Comparison of ENCODE assay signal across 9 mouse cellular contexts in the genomic region with DNA sequence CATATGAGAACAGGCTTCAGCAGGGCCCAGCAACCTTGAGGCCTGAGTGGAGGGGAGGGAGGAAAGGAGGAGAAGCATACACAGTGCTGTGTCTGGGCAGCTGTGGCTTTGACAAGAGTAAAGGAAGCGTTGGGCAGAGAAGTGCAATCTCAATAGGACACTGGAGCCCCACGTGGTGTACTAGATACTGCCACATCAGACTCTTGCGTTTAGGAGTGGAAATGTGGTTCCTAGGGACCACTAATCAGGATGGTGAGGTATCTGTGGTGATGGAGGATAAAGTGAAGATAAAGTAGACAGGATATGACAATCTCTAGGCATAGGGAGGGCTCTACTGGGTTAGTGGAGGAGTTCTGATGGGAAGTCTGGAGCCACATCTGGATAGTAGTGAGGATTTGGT. TPM values are rescaled to one million over a fixed set of nuclear protein-coding genes. Genes with fewer than 3 reads are reported as not detected.
DNase-seq lines count a peak whose midpoint lies in the region; ATAC-seq and TF ChIP-seq lines count a peak whose summit lies in the region.
"Had no signal": no experiment of that assay in that cellular context is flagged by ENCODE, and none has a peak within 500 bp of the region (broad histone marks: within the 10 kb centered on the region; RNA-seq: fewer than 3 reads in every experiment).

No protein-coding gene starts in this region.

- H3K27ac ChIP-seq in heart, embryonic 11.5 days (ENCODE audit: low read depth, low read length) = no peak overlapping the region; the same call in 1 of the 2 replicates
- H3K27ac ChIP-seq in ES-E14 (ENCODE audit: insufficient read depth, low read depth, low read length, poor library complexity, severe bottlenecking) = no peak overlapping the region
- H3K27ac ChIP-seq in hindbrain, embryonic 12.5 days = no peak overlapping the region
- no peak overlapping the region for H3K27ac ChIP-seq in midbrain, embryonic 10.5 days (replicated peaks)

- peak overlapping the region; percentile 67 for H3K4me2 ChIP-seq in heart, embryonic 11.5 days
- peak overlapping the region; percentile 71 for H3K4me2 ChIP-seq in hindbrain, embryonic 12.5 days (replicated peaks)

- peaks cover 12% of the 10 kb centered on the region for H3K36me3 ChIP-seq in heart, embryonic 11.5 days (ENCODE audit: control insufficient read depth, insufficient read depth, low read length)
- peaks cover 20% of the 10 kb centered on the region for H3K36me3 ChIP-seq in ES-E14 (ENCODE audit: control insufficient read depth, insufficient read depth, low read length, poor library complexity, severe bottlenecking)
- peaks cover 28% of the 10 kb centered on the region for H3K36me3 ChIP-seq in hindbrain, embryonic 12.5 days
- peaks cover 46% of the 10 kb centered on the region for H3K36me3 ChIP-seq in midbrain, embryonic 10.5 days

- WGBS in heart, embryonic 11.5 days (ENCODE audit: insufficient replicate concordance) = 49% methylated on average over 3 of the region's 3 CpGs
- WGBS in hindbrain, embryonic 12.5 days = 63% methylated on average over 3 of the region's 3 CpGs
- 76% methylated on average over 3 of the region's 3 CpGs for WGBS in midbrain, embryonic 10.5 days

- H3K4me1 ChIP-seq in heart, embryonic 11.5 days (ENCODE audit: control insufficient read depth, insufficient read depth, low read length) = peaks cover 25% of the 10 kb centered on the region
- peaks cover 2 to 7% of the 10 kb centered on the region in 2 experiments; a peak in 2 of 4 replicates for H3K4me1 ChIP-seq in ES-E14 (ENCODE audit: control insufficient read depth in 2 of 2, insufficient read depth in 2 of 2, low read length in 2 of 2, poor library complexity in 1 of 2)
- peaks cover 32% of the 10 kb centered on the region for H3K4me1 ChIP-seq in hindbrain, embryonic 12.5 days
- peaks cover 42% of the 10 kb centered on the region for H3K4me1 ChIP-seq in midbrain, embryonic 10.5 days

- no peak for ATAC-seq in heart, embryonic 11.5 days (replicated peaks; ENCODE audit: insufficient number of reproducible peaks, low FRiP score, low TSS enrichment)
- ATAC-seq in hindbrain, embryonic 12.5 days (ENCODE audit: low FRiP score) = no peak

- H3K4me3 ChIP-seq in heart, embryonic 11.5 days (ENCODE audit: low read depth, low read length) = peak overlapping the region; percentile 89
- H3K4me3 ChIP-seq in ES-E14 (ENCODE audit: insufficient read depth in 1 of 2, low read depth in 1 of 2, low read length in 2 of 2, poor library complexity in 1 of 2, severe bottlenecking in 1 of 2) = peak overlapping the region; percentile 74 to 85
- peak overlapping the region; percentile 81 for H3K4me3 ChIP-seq in hindbrain, embryonic 12.5 days
- peak overlapping the region; percentile 89 for H3K4me3 ChIP-seq in midbrain, embryonic 10.5 days

- no peak for DNase-seq in heart, adult 18-20 months
- no peak for DNase-seq in ES-E14 (ENCODE audit: low read depth, low spot score)
- DNase-seq in midbrain, embryonic 10.5 days (ENCODE audit: low spot score) = no peak
- no peak for DNase-seq in layer of hippocampus, adult 18-20 months (ENCODE audit: low spot score in 2 of 2)
- no peak for DNase-seq in left cerebral cortex, adult 11 months (ENCODE audit: low spot score)
- no peak for DNase-seq in cerebellum, adult 9-10 months

- H3K9ac ChIP-seq in heart, embryonic 11.5 days (ENCODE audit: low read depth, low read length) = peak overlapping the region; percentile 81
- peak overlapping the region; percentile 90; the same call in 1 of the 2 replicates for H3K9ac ChIP-seq in ES-E14 (ENCODE audit: insufficient read depth, low read depth, low read length, poor library complexity, severe bottlenecking)
- H3K9ac ChIP-seq in hindbrain, embryonic 12.5 days = peak overlapping the region; percentile 78; the same call in 1 of the 2 replicates

- no peaks in the 10 kb centered on the region for H3K9me3 ChIP-seq in heart, embryonic 11.5 days (replicated peaks; ENCODE audit: control insufficient read depth, low read length)
- no peaks in the 10 kb centered on the region for H3K9me3 ChIP-seq in ES-E14 (ENCODE audit: control insufficient read depth, insufficient read depth, low read depth, low read length)
- H3K9me3 ChIP-seq in hindbrain, embryonic 12.5 days (replicated peaks) = no peaks in the 10 kb centered on the region
- H3K9me3 ChIP-seq in midbrain, embryonic 10.5 days (replicated peaks) = no peaks in the 10 kb centered on the region

- H3K27me3 ChIP-seq in heart, embryonic 11.5 days (ENCODE audit: control insufficient read depth, insufficient read depth, low read length) = no peaks in the 10 kb centered on the region
- H3K27me3 ChIP-seq in hindbrain, embryonic 12.5 days = no peaks in the 10 kb centered on the region
- H3K27me3 ChIP-seq in midbrain, embryonic 10.5 days (ENCODE audit: low read depth, poor library complexity, severe bottlenecking) = no peaks in the 10 kb centered on the region

- in situ Hi-C loops in ES-E14 (cut with MboI; ENCODE audit: low sequenced_read_pairs in 2 of 2, unreplicated experiment in 2 of 2) = no loop called here

TF ChIP-seq in ES-E14, 5 proteins besides CTCF, POLR2A, EP300 and RAD21:
- TF ChIP-seq ZNF384 (IDR thresholded peaks at IDR 0.05; ENCODE audit: low read depth, low read length) (no peak), HCFC1 (IDR thresholded peaks at IDR 0.05; ENCODE audit: borderline replicate concordance, insufficient read depth, low read length) (no peak), ZC3H11A (IDR thresholded peaks at IDR 0.05; ENCODE audit: borderline replicate concordance, low read depth, low read length) (no peak), MAFK (IDR thresholded peaks at IDR 0.05; ENCODE audit: insufficient read depth, low read depth, low read length) (no peak), CHD2 (IDR thresholded peaks at IDR 0.05; ENCODE audit: low read depth, low read length) (no peak)

RNA-seq across cellular contexts. Expression of a gene that starts 1.0 kb away (rescaled TPM):
- 9.9 and 12.3 TPM in 2 replicates for polyA plus RNA-seq in heart, embryonic 11.5 days (2014; fragmentation: Nextera tagmentation; extraction: Ambion mirVana)
- total RNA-seq in heart, adult 18-20 months (2021) = 10 to 100 TPM; 10.6 to 17.2 TPM
- 81.6 and 108 TPM in 2 replicates for total RNA-seq in ES-E14 (2012; rRNA removed)
- 18.1 and 23.6 TPM in 2 replicates for polyA plus RNA-seq in hindbrain, embryonic 12.5 days (2016; fragmentation: Nextera tagmentation; extraction: Ambion mirVana)
- 16.2 and 21.0 TPM in 2 replicates for polyA plus RNA-seq in midbrain, embryonic 10.5 days (2016; fragmentation: Nextera tagmentation; extraction: Ambion mirVana)
- total RNA-seq in layer of hippocampus, adult 18-20 months (2021) = 10 to 100 TPM; 39.7 to 46.9 TPM

RNA-seq across cellular contexts. Expression of a gene that starts 4.5 kb away (rescaled TPM):
- polyA plus RNA-seq in heart, embryonic 11.5 days (2014; fragmentation: Nextera tagmentation; extraction: Ambion mirVana) = 88.4 and 99.8 TPM in 2 replicates
- total RNA-seq in heart, adult 18-20 months (2021) = 10 to 100 TPM; 14.3 to 15.9 TPM
- 9.6 and 12.7 TPM in 2 replicates for total RNA-seq in ES-E14 (2012; rRNA removed)
- 72.0 and 72.7 TPM in 2 replicates for polyA plus RNA-seq in hindbrain, embryonic 12.5 days (2016; fragmentation: Nextera tagmentation; extraction: Ambion mirVana)
- polyA plus RNA-seq in midbrain, embryonic 10.5 days (2016; fragmentation: Nextera tagmentation; extraction: Ambion mirVana) = 51.4 and 61.3 TPM in 2 replicates
- total RNA-seq in layer of hippocampus, adult 18-20 months (2021) = 10 to 100 TPM; 53.7 to 56.7 TPM

RNA-seq across cellular contexts. Expression of a gene that starts 21.7 kb away (rescaled TPM):
- 45.5 and 48.2 TPM in 2 replicates for polyA plus RNA-seq in heart, embryonic 11.5 days (2014; fragmentation: Nextera tagmentation; extraction: Ambion mirVana)
- 100 to 1,000 TPM in 1 of 2 experiments, 10 to 100 TPM in 1; 82.0 to 101 TPM for total RNA-seq in heart, adult 18-20 months (2021)
- total RNA-seq in ES-E14 (2012; rRNA removed) = 23.8 and 32.7 TPM in 2 replicates
- polyA plus RNA-seq in hindbrain, embryonic 12.5 days (2016; fragmentation: Nextera tagmentation; extraction: Ambion mirVana) = 43.4 and 46.8 TPM in 2 replicates
- polyA plus RNA-seq in midbrain, embryonic 10.5 days (2016; fragmentation: Nextera tagmentation; extraction: Ambion mirVana) = 48.6 and 49.9 TPM in 2 replicates
- 10 to 100 TPM; 43.6 to 50.9 TPM for total RNA-seq in layer of hippocampus, adult 18-20 months (2021)

RNA-seq across cellular contexts. Expression of a gene that starts 25.4 kb away (rescaled TPM):
- 0.55 and 1.1 TPM in 2 replicates for polyA plus RNA-seq in heart, embryonic 11.5 days (2014; fragmentation: Nextera tagmentation; extraction: Ambion mirVana)
- not detected for total RNA-seq in heart, adult 18-20 months (2021)
- total RNA-seq in ES-E14 (2012; rRNA removed) = 9.8 and 17.1 TPM in 2 replicates
- polyA plus RNA-seq in hindbrain, embryonic 12.5 days (2016; fragmentation: Nextera tagmentation; extraction: Ambion mirVana) = 3.2 and 7.6 TPM in 2 replicates
- polyA plus RNA-seq in midbrain, embryonic 10.5 days (2016; fragmentation: Nextera tagmentation; extraction: Ambion mirVana) = 1.1 and 2.9 TPM in 2 replicates
- under 1 TPM; 0.18 to 0.30 TPM for total RNA-seq in layer of hippocampus, adult 18-20 months (2021)
- total RNA-seq: gastrocnemius, adult 18-20 months had no signal

RNA-seq across cellular contexts. Expression of a gene that starts 33.7 kb away (rescaled TPM):
- polyA plus RNA-seq in heart, embryonic 11.5 days (2014; fragmentation: Nextera tagmentation; extraction: Ambion mirVana) = 62.3 and 70.0 TPM in 2 replicates
- 10 to 100 TPM; 74.0 to 81.4 TPM for total RNA-seq in heart, adult 18-20 months (2021)
- 46.0 and 73.1 TPM in 2 replicates for total RNA-seq in ES-E14 (2012; rRNA removed)
- 86.8 and 93.2 TPM in 2 replicates for polyA plus RNA-seq in hindbrain, embryonic 12.5 days (2016; fragmentation: Nextera tagmentation; extraction: Ambion mirVana)
- polyA plus RNA-seq in midbrain, embryonic 10.5 days (2016; fragmentation: Nextera tagmentation; extraction: Ambion mirVana) = 65.8 and 72.2 TPM in 2 replicates
- total RNA-seq in layer of hippocampus, adult 18-20 months (2021) = 10 to 100 TPM; 44.7 to 48.0 TPM
